Mouse (Mus musculus): ENCODE measurements around the gene Rcc1.

Gene Rcc1

DNA sequence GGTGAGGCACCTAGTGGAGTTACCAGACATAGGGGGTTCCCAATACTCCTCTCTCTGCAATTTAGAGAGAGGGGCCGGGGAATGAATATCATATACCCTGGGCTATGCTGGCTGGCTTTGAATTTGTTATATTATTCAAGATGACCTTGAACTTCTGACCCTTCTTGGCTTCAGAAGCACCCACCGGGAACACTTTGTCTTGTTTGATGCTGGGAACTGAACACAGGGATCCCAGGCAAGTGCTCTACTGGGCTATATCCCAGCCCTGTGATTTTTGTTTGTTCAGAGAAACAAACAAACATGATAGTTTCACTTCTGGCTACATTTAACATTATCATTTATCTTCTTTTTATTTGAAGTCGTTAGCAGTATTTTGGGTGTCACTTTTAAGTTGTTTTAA lies 2.0 kb upstream of the Rcc1 start:
- DNase-seq = no peak

GRCm38 (mm10) chr4:132354571-132354970 lies 1.2 kb upstream of the Rcc1 start:
- peak; percentile 67 to 87 for DNase-seq

- peak in 1 of 2 experiments; percentile 60 for DNase-seq
These were observed 666 bp downstream of the Rcc1 start for GRCm38 (mm10) chr4:132352739-132353138.

DNA sequence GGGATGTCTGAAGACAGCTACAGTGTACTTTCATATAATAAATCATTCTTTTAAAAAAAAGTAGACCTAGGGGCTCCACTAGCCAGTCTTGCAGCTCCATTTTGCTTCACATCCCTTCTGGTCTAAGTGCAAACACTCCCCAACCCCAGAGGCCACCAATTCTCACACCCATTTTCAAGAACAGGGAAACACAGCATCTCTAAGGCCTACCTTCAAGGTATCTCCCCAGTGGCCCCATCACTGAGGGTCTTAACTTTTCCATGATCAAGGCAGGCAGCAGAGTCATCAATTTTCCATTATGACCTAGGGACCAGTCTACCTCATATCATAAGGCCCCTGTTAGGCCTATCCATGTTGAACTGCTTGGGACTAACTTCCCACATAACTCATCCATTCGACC lies 2.0 kb downstream of the Rcc1 start:
- DNase-seq = no peak

GRCm38 (mm10) chr4:132350854-132351253 lies 2.6 kb downstream of the Rcc1 start:
- no peak for DNase-seq

DNA sequence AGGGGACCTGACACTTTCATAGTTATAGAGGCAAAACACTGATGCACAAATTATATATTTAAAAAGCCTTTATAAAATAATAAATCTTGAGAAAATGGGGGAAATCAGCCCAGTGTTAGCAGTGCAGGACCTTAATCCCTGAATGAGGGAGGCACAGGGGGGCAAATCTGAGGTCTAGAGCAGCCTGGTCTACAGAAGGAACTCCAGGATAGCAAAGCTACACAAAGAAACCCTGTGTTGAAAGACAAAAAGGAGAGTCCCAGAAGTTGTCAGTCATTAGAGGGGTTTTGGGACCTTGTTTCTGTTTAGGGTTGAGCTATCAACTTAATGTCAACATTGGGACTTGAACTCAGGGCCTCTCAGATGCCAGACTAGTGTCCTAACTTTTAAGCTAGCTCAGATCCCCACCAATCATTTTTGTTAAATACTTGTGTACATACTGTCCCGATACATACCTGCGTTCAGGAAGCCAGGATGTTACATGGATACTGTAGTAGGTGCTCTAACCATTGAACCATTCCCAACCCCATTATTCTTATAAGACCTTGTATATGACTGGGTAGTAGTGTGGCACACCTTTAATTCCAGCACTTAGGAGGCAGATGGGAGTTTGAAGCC lies 3.2 kb downstream of the Rcc1 start:
- no peak for DNase-seq

GRCm38 (mm10) chr4:132349495-132350122 lies 3.8 kb downstream of the Rcc1 start:
- no peak for DNase-seq

- no peak for DNase-seq
These were observed 6.7 kb downstream of the Rcc1 start for GRCm38 (mm10) chr4:132346661-132347060.

- DNase-seq = peak; percentile 41 to 77
These were observed 7.1 kb downstream of the Rcc1 start for GRCm38 (mm10) chr4:132346261-132346660.

GRCm38 (mm10) chr4:132345843-132346212 lies 7.6 kb downstream of the Rcc1 start:
- no peak for DNase-seq

DNA sequence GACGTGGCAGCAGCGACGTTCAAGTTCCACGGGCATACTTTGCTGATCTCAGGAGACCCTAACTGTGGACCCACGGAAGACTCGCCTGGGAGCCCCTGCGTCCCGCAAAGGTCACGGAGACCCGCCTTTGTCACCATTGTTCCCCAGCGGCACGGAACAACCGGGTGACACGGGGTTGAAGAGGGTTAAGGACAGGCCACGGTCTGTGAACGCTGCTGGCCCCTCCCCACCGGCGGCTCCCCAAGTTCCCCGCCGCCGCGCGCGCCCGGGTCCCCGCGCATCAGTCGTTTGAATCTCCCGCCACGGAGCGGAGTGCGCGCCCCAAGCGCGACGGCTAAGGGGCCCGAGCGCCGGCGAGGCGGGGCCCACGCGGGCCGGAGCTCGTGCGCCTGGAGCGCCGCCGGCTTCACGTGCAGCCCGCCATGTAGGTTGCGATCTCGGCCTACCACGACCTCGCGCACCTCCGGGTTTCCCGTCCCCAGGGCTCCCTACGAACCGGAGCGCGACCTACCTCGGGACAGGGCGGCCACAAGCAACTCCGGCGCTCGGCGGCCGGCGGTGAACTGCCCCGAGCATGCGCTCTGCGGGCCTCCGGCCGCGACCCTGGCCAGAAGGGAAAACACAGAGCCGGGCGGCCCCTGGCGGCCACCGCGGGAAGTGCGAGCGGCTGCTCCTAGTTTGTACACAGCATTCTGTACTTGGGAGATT lies 8.1 kb downstream of the Rcc1 start:
- DNase-seq = peak; percentile 95 to 98

DNA sequence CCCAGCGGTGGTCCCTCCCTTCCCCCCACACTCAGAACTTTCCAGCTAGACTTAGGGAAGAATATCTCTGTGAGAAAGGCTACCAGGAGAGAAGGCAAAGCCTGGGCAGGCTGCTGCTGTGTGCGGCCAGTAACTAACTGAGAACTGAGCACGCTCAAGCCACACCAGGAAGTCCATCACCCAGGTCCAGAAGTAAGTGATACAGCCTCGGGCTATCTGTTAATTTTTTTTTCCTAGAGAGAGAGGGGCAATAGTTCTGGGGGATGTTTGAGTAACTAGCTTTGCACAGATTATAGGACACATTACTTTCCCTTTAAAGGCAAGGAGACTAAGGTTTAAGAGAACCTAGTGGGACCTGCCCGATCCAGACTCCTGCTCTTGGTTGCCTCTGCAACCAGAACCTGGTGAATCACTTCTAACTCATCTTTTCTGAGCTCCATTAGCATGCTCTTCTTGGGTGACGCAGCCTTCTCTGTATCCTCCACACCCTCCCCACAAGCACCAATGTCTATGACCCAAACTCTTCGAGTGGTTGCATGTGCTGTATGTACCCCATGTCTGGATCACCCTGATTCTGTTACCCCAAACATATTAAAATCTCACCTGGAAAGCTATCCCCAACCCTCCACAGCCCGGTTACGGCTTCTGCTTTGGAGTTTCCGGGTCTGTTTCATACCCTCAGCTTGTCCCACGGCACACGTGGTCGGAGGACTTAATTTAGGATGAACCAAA lies 8.8 kb downstream of the Rcc1 start:
- no peak for DNase-seq

GRCm38 (mm10) chr4:132341451-132341850 lies 12.0 kb downstream of the Rcc1 start:
- no peak for DNase-seq

- DNase-seq = peak; percentile 81 to 88
These were observed 14.5 kb downstream of the Rcc1 start for GRCm38 (mm10) chr4:132338943-132339342.

DNA sequence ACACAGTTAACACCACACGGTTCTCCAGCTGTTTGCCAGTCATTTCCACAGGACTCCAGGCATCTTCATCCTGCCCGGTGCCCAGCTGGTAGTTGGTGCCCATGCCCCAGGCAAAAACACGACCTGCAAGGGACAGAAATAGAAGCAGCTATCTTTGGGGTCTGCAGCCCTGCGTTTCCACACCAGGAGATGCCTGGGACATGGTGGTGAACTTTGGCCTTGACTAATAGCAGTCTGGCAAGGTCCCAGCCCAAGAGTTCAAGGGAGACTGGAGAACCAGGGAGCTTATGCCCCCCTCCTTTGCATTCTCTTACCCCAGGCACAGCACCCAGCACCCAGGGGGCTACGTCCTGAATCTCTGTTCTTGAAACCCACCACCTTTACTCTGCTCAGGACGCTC lies 20.5 kb downstream of the Rcc1 start:
- peak; percentile 63 for DNase-seq

DNA sequence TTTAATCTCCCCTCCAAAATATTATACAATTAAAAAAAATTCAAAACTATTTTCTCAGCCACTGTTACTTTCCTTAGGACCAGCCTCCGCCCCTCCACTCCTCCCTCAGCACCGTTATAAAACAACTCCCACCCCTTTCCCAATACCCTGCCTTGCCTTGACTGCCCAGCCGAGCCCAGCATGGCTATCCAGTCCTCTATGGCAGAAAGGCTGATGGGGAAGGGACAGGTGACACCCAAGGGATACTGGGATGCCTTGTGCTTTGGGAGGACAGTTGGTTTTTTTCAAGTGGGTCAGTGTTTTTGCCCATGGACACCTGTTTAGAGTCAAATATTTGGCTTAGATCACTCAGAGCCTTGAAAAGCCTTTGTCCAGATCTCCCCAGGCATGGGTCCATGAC lies 21.4 kb downstream of the Rcc1 start:
- DNase-seq = no peak

- no peak for DNase-seq
These were observed 23.5 kb downstream of the Rcc1 start for GRCm38 (mm10) chr4:132329835-132330354.

- DNase-seq = peak; percentile 95 to 96
These were observed 24.1 kb downstream of the Rcc1 start, which contains the start of gene Trnau1ap for GRCm38 (mm10) chr4:132329115-132329834. Gene Trnau1ap (minus strand): TSS chr4:132329538.

DNA sequence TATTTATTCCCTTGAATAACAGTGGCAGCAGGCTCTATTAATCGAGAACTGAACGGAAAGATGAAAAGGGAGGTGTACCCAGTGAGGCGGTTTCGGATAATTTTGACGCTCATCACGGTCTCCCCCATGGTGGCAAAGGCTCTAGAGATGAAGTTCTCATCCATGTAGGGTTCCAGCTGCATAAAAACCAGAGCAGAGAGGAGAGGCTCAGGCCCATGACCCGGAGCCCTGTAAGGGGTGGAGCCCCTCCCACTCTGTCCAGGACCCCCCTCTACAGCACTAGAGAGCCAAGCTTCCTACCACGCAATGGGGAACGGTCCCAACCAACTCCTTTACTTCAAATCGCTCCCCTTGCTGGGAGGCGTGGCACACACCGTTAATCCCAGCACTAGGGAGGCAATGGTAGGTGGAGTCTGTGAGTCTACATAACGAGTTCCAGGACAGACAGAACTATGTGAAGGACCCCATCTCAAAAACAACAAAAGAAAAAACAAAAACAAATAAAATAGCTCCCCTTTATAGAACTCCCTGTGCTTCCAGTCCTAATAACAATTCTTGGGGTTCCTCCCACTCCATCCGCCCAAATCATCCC lies 24.9 kb downstream of the Rcc1 start:
- DNase-seq = no peak

GRCm38 (mm10) chr4:132326481-132326880 lies 26.9 kb downstream of the Rcc1 start:
- DNase-seq = peak in 1 of 2 experiments; percentile 53

GRCm38 (mm10) chr4:132315711-132316110 lies 37.7 kb downstream of the Rcc1 start:
- DNase-seq = peak; percentile 56 to 60

DNA sequence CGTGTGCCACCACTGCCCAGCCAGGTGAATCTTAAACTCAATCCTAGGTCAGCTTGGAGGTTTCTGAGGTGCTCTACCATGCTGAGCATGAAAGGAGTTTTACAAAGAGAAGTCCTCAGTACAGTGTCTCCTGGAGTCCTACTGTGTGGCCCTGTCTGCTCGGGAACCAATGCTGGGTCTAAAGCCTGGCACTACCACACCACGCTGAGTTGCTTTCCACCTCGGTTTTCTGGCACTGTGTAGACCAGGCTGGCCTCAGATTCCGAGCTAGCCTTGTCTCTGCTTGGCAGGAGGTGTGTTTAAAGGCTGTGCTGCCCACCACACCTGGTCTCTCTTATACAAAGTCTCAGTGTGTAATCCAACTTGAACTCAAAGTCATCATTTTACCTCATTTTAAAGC lies 40.8 kb downstream of the Rcc1 start:
- no peak for DNase-seq

Data from kidney, postnatal 25 days (tissue).